Mouse (Mus musculus) liver, embryonic 14.5 days (tissue): Measurements from ENCODE around the gene 1700028J19Rik. TPM values are rescaled to one million over a fixed set of nuclear protein-coding genes. Genes with fewer than 3 reads are reported as not detected.
"Not testable (repeated sequence)": the region's sequence is repeated elsewhere in the genome, so short reads cannot be mapped to it uniquely, and the experiment has no call there.

Source experiments
- ATAC-seq: fragments of 200-750 bp; cut with Nextera tagmentation; 2 replicates; pipeline ENCODE4 v1.8.0; 2017; ENCODE audit warnings: moderate number of reproducible peaks, mild to moderate bottlenecking, moderate library complexity; ENCODE audit not compliant: insufficient read depth
- DNase-seq, 3 experiments: peaks; one replicate each; pipeline ENCODE4 v3.0.0-alpha.2; 2012 to 2013; ENCODE audit warnings: low read depth in 3 of 3, low spot score in 3 of 3
- H3K27ac ChIP-seq: fragments of 300-500 bp; sonication (generic); 2 replicates; pipeline ENCODE4 v1.5.1; 2014; ENCODE audit warnings: moderate library complexity, mild to moderate bottlenecking, control low read depth, inconsistent platforms
- H3K27me3 ChIP-seq: fragments of 300-500 bp; sonication (generic); 2 replicates; pipeline ENCODE4 v1.6.1; 2014; ENCODE audit warnings: mild to moderate bottlenecking, low read length, moderate library complexity; ENCODE audit not compliant: control insufficient read depth, insufficient read depth
- H3K36me3 ChIP-seq: fragments of 300-500 bp; sonication (generic); replicated peaks from 2 replicates; pipeline ENCODE4 v1.6.1; 2014; ENCODE audit warnings: low read depth; ENCODE audit not compliant: control insufficient read depth, insufficient read depth
- H3K4me1 ChIP-seq, 2 experiments: fragments of 200-500 bp in 1 of 2; fragments of 300-500 bp in 1 of 2; sonication (generic) in 1 of 2; replicated peaks; 2 replicates each; pipeline ENCODE4 v1.6.1; 2012 to 2014; ENCODE audit warnings: antibody characterized with exemption in 1 of 2, inconsistent platforms in 1 of 2, low read length in 1 of 2; ENCODE audit not compliant: control insufficient read depth in 2 of 2, insufficient read depth in 2 of 2
- H3K4me2 ChIP-seq: fragments of 300-500 bp; sonication (generic); 2 replicates; pipeline ENCODE4 v1.6.1; 2014; ENCODE audit warnings: low read depth, mild to moderate bottlenecking, control low read depth, moderate library complexity
- H3K4me3 ChIP-seq, 2 experiments: fragments of 200-500 bp in 1 of 2; fragments of 300-500 bp in 1 of 2; sonication (generic) in 1 of 2; 2 replicates each; pipeline ENCODE4 v1.5.1; 2012 to 2014; ENCODE audit warnings: low read depth in 2 of 2, low read length in 2 of 2, mild to moderate bottlenecking in 2 of 2, control low read depth in 1 of 2, inconsistent platforms in 1 of 2, moderate library complexity in 1 of 2; ENCODE audit not compliant: insufficient read depth in 1 of 2
- H3K9ac ChIP-seq: fragments of 300-500 bp; sonication (generic); replicated peaks from 2 replicates; pipeline ENCODE4 v1.6.1; 2014; ENCODE audit warnings: mild to moderate bottlenecking, control low read depth, moderate library complexity
- H3K9me3 ChIP-seq: fragments of 300-500 bp; sonication (generic); 2 replicates; pipeline ENCODE4 v1.6.1; 2016; ENCODE audit warnings: low read length, mixed read lengths; ENCODE audit not compliant: control insufficient read depth
- CTCF ChIP-seq: IDR thresholded peaks from 2 replicates; pipeline ENCODE4 v1.5.1; 2016; ENCODE audit warnings: antibody characterized with exemption, low read depth, control low read depth
- EP300 ChIP-seq: IDR thresholded peaks from 2 replicates; pipeline ENCODE4 v1.6.1; 2016; ENCODE audit warnings: antibody characterized with exemption, low read depth
- WGBS: fragments of 180-500 bp; shearing (Covaris S2); extraction: QIAGEN DNeasy Blood & Tissue Kit; methylation state at CpG from one replicate; pipeline ENCODE4 v1.1.7; 2014; ENCODE audit not compliant: insufficient replicate concordance; 5-methylcytosine and 5-hydroxymethylcytosine counted together
- polyA plus RNA-seq, 2 experiments: library from polyadenylated mRNA; depleted of rRNA in 1 of 2; stranded (reverse) in 1 of 2; unstranded in 1 of 2; fragments of >200 nt; fragmentation: Nextera tagmentation in 1 of 2; extraction: Ambion mirVana in 1 of 2; gene quantifications; 2 replicates each; pipeline versions ENCODE4 v1.2.1 to v1.2.3; 2012 to 2014

The 1700028J19Rik gene
- polyA plus RNA-seq, 2 experiments, result 0.97 to 1.3 TPM

- DNase-seq (no peak), ATAC-seq (peak; percentile 18; the same call in 1 of the 2 replicates)
- 68% methylated on average over 15 of the region's 15 CpGs for WGBS
These were observed 6.6 kb upstream of the 1700028J19Rik start for GRCm38 (mm10) chr7:44253023-44253616.

GRCm38 (mm10) chr7:44250732-44251275 is 4.3 kb upstream of the 1700028J19Rik start:
- not testable (repeated sequence) for H3K4me3 ChIP-seq, H3K9ac ChIP-seq, DNase-seq, H3K27me3 ChIP-seq, H3K4me2 ChIP-seq, H3K4me1 ChIP-seq, H3K27ac ChIP-seq, ATAC-seq, H3K9me3 ChIP-seq
- peaks cover 38% of the 10 kb centered on the region for H3K36me3 ChIP-seq
- 83% methylated on average over 17 of the region's 17 CpGs for WGBS

More at GRCm38 (mm10) chr7:44253023-44253616, 6.6 kb upstream of the 1700028J19Rik start:
- no peaks in the 10 kb centered on the region for H3K27me3 ChIP-seq
- H3K27ac ChIP-seq, result no peak overlapping the region
- TF ChIP-seq CTCF, result no peak
- TF ChIP-seq EP300, result no peak
- H3K4me2 ChIP-seq, result no peak overlapping the region
- H3K9ac ChIP-seq, result no peak overlapping the region
- H3K9me3 ChIP-seq, result no peaks in the 10 kb centered on the region
- H3K36me3 ChIP-seq, result peaks cover 36% of the 10 kb centered on the region
- no peaks in the 10 kb centered on the region for H3K4me1 ChIP-seq
- H3K4me3 ChIP-seq, result no peak overlapping the region

GRCm38 (mm10) chr7:44249248-44249647 is 2.8 kb upstream of the 1700028J19Rik start:
- WGBS, result 75% methylated on average over 4 of the region's 4 CpGs
- Histone ChIP-seq H3K36me3 (peaks cover 38% of the 10 kb centered on the region), H3K9me3 (no peaks in the 10 kb centered on the region), H3K4me1 (peaks cover 4 to 11% of the 10 kb centered on the region in 2 experiments), H3K4me3 (no peak overlapping the region), H3K4me2 (no peak overlapping the region; the same call in 1 of the 2 replicates), H3K27me3 (no peaks in the 10 kb centered on the region), H3K9ac (no peak overlapping the region), H3K27ac (no peak overlapping the region)
- ATAC-seq, result no peak
- TF ChIP-seq EP300 (no peak), CTCF (no peak)
- no peak for DNase-seq

GRCm38 (mm10) chr7:44247971-44248370 is 1.5 kb upstream of the 1700028J19Rik start:
- Histone ChIP-seq H3K36me3 (peaks cover 37% of the 10 kb centered on the region), H3K27me3 (no peaks in the 10 kb centered on the region), H3K4me2 (peak overlapping the region; percentile 88), H3K9me3 (no peaks in the 10 kb centered on the region), H3K27ac (no peak overlapping the region), H3K4me1 (peaks cover 4 to 11% of the 10 kb centered on the region in 2 experiments), H3K9ac (peak overlapping the region; percentile 2), H3K4me3 (peak overlapping the region; percentile 35 to 89)
- 88% methylated on average over 2 of the region's 2 CpGs for WGBS
- TF ChIP-seq EP300, result no peak
- TF ChIP-seq CTCF, result no peak
- DNase-seq (no peak), ATAC-seq (no peak)

GRCm38 (mm10) chr7:44246984-44247470 is 532 bp upstream of the 1700028J19Rik start:
- DNase-seq (peak; percentile 20 to 45 (median 32)), ATAC-seq (0 out of 2 replicates have a peak, but pooled peaks have one; percentile 1)
- Histone ChIP-seq H3K4me3 (peak overlapping the region; percentile 85 to 89), H3K27ac (no peak overlapping the region), H3K27me3 (no peaks in the 10 kb centered on the region), H3K4me2 (peak overlapping the region; percentile 88), H3K4me1 (peaks cover 4 to 11% of the 10 kb centered on the region in 2 experiments), H3K9me3 (no peaks in the 10 kb centered on the region), H3K9ac (peak overlapping the region; percentile 61), H3K36me3 (peaks cover 28% of the 10 kb centered on the region)
- under 1% methylated on average over 23 of the region's 23 CpGs for WGBS
- TF ChIP-seq CTCF (no peak), EP300 (no peak)
